Mouse (Mus musculus) cortical plate, adult 2 months (tissue): Measurements from ENCODE around the gene Cap2. TPM values are rescaled to one million over a fixed set of nuclear protein-coding genes. Genes with fewer than 3 reads are reported as not detected.

ENCODE experiments used
- H3K27ac ChIP-seq: fragments of 200-500 bp; 2 replicates; pipeline ENCODE4 v1.5.1; 2012; ENCODE audit warnings: low read length, control low read depth, inconsistent platforms; ENCODE audit not compliant: insufficient read depth
- H3K4me1 ChIP-seq: fragments of 200-500 bp; 2 replicates; pipeline ENCODE4 v1.6.1; 2011; ENCODE audit warnings: low read length; ENCODE audit not compliant: control insufficient read depth, insufficient read depth
- H3K4me3 ChIP-seq: fragments of 200-500 bp; 2 replicates; pipeline ENCODE4 v1.5.1; 2011; ENCODE audit warnings: mild to moderate bottlenecking, low read length, control low read depth; ENCODE audit not compliant: insufficient read depth
- CTCF ChIP-seq: fragments of 200-500 bp; IDR thresholded peaks from 2 replicates; pipeline ENCODE4 v1.5.1; 2011; ENCODE audit warnings: mild to moderate bottlenecking, control low read depth, low read length; ENCODE audit not compliant: insufficient read depth; ENCODE audit errors: extremely low read depth
- POLR2A ChIP-seq: fragments of 200-500 bp; IDR thresholded peaks from 2 replicates; pipeline ENCODE4 v1.6.1; 2011; ENCODE audit warnings: mild to moderate bottlenecking, low read length, control low read depth; ENCODE audit not compliant: insufficient read depth; ENCODE audit errors: extremely low read depth
- polyA plus RNA-seq: library from polyadenylated mRNA; depleted of rRNA; stranded (reverse); fragments of >200 nt; gene quantifications from 2 replicates; pipeline ENCODE4 v1.2.3, GENCODE M21; 2012

Cap2 gene
- polyA plus RNA-seq, 1 experiment: 213 TPM

DNA sequence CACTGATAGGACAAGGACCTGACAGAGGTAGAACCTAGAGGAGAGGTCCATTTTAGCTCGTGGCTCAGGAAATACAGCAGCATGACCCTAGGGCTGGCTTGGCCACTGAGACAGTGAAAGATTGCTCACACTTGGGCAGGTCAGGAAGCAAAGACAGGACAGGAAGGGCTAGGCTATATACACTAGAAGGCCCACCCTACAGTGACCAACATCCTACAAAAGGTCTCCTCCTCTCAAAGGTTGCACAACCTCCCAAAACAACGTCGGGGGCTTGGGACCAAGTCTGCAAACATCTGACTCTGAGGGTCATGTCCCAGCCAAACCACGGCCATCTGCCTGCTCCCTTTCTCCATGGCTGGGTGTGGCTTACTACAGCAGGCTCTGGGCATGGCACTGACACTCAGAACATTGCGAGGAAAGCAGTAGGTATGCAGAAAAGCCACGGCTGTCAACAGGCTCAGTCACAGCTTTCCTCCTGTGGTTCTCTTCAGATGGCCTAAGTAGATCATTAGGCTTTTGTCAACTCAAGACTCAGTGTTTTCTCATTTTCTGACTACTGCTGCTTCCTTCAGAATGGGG is 112.1 kb downstream of the Cap2 start:
- no peaks in the 10 kb centered on the region for H3K4me1 ChIP-seq
- H3K27ac ChIP-seq: no peak overlapping the region
- TF ChIP-seq CTCF (no peak), POLR2A (no peak)

DNA sequence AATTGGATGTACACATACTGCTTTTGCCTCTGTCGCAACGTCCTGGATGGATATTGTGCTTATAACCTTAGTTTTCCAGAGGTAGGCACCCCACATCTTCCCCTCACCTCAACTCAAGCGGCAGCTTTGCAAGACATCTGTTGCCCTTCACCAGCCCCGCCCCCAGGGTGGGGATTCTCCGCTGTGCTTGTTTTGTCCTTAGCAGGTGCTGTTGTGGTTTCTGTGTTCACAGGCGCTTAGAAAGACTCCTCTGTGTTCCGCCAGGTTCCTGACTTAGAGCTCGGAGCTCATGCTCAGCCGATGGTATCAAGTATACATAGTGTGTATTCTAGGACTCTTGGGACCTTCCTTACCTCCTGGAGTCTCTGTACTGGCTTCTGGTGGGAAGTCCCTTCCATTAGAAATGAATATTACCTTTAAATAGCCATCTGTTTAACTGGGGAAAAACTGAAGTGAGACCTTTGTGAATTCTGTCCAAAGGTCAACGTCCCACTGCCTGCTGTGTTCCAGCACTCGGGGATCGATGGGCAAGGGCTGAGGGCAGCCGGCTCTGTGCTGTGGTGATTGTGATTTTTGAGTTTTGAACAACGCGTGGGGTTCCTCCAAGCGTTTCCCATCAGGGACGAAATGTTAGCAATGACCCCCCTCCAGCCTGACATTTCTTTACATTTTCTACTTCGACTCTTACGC is 115.2 kb downstream of the Cap2 start:
- no peak overlapping the region for H3K4me3 ChIP-seq
- TF ChIP-seq POLR2A (no peak), CTCF (no peak)
- no peaks in the 10 kb centered on the region for H3K4me1 ChIP-seq
- H3K27ac ChIP-seq: no peak overlapping the region

More for the DNA sequence above, 112.1 kb downstream of the Cap2 start:
- H3K4me3 ChIP-seq: no peak overlapping the region

DNA sequence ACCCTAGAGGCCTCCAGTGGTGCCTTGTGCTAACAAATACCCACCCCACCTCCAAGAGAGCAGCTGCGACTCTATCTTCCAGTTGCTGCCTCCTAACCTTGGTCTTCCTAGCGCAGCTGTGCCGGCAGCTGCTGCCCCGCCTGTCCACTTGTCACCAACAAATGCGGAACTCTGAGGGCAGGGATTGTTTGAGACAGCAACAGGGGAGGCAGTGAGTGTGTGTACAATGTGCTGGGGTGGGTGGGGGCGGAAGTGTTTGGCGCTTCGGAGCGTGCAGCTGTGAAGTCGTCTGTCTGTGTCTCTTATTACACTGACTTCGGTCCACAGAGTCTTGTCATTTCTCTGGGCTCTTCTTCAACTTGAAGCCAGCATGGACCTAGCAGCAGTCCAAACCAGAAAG is 118.0 kb downstream of the Cap2 start:
- TF ChIP-seq CTCF (no peak), POLR2A (no peak)
- H3K4me1 ChIP-seq: no peaks in the 10 kb centered on the region
- no peak overlapping the region for H3K4me3 ChIP-seq
- no peak overlapping the region for H3K27ac ChIP-seq

DNA sequence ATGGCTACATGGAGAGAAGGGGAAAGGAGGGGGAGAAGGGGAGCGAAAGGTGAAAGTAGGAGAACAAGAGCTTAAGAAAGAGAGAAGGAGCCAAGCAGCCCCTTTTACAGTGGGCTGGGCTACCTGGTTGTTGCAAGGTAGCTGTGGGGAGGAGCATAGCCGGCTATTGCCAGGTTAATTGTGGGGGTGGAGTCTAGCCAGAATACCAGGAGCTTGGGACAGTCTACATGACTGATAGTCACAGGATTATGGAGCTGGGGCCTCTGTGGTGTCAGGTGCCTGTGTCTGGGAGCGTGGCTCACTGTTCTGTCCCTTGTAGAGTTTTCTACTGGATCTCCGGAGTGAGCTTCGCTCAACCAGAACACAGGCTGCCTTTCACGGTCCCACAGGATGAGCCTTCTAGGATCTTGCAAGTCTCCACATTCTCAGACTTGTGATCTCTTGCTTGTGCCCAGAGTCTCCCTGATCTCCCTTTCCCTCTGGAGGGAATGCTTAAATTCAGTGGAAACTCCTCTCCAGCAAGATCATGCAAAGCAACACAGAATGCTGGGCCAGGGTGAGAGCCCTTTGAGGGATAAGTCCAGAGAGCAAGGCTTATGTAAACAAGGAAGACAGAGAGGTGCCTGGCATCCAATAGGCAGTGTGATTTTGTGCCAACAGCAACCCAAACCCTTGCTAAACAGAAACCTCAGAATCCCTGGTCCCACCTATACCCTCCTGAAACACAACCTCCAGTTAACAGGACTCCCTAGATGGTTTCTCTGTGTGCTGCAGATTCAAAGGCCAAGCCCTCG is 119.5 kb downstream of the Cap2 start:
- Histone ChIP-seq H3K4me1 (no peaks in the 10 kb centered on the region), H3K4me3 (no peak overlapping the region), H3K27ac (no peak overlapping the region)
- TF ChIP-seq CTCF (no peak), POLR2A (no peak)

DNA sequence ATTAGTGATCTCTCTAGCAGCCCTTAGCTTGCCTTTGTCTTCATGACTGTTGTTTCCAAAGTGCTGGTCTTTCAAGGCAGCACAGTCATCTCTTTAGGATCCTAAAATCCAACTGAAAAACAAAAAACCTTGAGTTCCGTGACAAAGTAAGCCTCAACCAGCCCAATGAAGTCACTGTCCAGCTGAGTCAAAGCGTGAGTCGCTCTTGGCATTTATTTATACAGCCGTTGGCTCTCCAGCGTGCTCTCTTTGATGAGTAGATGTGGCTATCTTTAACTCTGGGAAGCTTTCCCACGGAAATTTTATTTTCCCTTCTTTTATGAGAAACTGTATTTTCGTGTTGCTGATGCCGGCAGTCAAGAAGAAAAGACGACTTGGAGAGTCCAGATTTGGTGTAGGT is 125.0 kb downstream of the Cap2 start:
- H3K27ac ChIP-seq: no peak overlapping the region
- H3K4me3 ChIP-seq: no peak overlapping the region
- peaks cover 1% of the 10 kb centered on the region; the same call in 1 of the 2 replicates for H3K4me1 ChIP-seq
- TF ChIP-seq CTCF (no peak), POLR2A (no peak)

DNA sequence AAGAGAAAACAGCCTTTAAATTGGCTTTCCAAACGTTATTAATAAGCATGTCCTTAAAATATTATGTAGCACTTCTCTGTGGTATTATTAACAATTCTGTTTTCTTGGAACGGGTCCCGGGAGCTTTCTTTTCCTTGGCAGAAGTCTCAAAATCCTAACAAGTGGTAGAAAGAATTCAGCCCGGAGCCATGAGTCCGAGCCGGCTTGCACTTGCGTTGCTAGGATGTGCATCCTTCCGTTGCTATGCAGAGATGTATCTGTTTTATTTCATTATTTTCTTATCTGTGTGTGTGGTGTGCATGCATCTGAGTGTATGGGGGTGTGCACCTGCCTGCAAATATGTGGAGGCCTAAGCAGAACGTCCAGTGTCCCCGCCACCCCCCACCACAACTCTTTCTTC is 126.2 kb downstream of the Cap2 start:
- no peak overlapping the region for H3K4me3 ChIP-seq
- no peak overlapping the region for H3K27ac ChIP-seq
- H3K4me1 ChIP-seq: peaks cover 3% of the 10 kb centered on the region; the same call in 1 of the 2 replicates
- TF ChIP-seq POLR2A: no peak

DNA sequence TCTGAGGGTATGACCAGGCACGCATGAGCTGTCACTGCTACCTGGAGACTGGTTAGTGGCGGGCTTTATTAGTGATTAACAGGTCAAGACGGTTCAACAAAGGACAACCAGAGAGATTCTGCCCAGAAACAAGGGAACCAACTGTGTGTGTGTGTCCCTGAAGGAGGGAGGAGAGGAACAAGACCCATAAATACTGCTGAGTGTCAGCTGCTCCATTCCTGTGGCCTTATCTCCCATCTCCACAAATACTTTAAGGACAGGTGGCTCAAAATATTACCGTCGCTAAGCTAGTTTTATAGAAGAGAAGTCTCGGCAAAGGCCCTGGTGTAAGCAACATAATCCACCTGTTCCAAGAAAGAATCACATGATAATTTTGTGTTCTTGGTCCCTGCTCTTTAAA is 127.7 kb downstream of the Cap2 start:
- H3K27ac ChIP-seq: no peak overlapping the region
- H3K4me1 ChIP-seq: peaks cover 9% of the 10 kb centered on the region
- H3K4me3 ChIP-seq: no peak overlapping the region
- TF ChIP-seq CTCF (no peak), POLR2A (no peak)

DNA sequence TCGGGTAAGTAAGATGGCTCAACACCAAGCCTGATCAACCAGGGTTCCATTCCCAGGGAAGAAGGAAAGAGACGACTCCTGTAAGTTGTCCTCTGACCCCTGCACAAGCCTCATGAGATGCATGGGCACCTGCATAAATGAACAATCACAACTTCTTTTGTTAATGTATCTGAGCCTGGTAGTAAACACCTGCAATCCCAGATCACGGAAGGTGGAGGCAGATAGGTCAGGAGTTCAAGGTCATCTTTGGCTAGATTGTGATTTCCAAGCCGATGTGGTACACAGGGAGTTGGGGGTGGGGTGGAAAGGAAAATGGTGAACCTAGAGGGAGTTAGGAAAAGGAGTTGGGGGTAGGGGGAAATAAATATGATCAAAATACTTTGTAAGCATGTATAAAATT is 131.1 kb downstream of the Cap2 start:
- Histone ChIP-seq H3K4me1 (peaks cover 9% of the 10 kb centered on the region), H3K27ac (no peak overlapping the region), H3K4me3 (no peak overlapping the region)
- TF ChIP-seq CTCF (no peak), POLR2A (no peak)

DNA sequence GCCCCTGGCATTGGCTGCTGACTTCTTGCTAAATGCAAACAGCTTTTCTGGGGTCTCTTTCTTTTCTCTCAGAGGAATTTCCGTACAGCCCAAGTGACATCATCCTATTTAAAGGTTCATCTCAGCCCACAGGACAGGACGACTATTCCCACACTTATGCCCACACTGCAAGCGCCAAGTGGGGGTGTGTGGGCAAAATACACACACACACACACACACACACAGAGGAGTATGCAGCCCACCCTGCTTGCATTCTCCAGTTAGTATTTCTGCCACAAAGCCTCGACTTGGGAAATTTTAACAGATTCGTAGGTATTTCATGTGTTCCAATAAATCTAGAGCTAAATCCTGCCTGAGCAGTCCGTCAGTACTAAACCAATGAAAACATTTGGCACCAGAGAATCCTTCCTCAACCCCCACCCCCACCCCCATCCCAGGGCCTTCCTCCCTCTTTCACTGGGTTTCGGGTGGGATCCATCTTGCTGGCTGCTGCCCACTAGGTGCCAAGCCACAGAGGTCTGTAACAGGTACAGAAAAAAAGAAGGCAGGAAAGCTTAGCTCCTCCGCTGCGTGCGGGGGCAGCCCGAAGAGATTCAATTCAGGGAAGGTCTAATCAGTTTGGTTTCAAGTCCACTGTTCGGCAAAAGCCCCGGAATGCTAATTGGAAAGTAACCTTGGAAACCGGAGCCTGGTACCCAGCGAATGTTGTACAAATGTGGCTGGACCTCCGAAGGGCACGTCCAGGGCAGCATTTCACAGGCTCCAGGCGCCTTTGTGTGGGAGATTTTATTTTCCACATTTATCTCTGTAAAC is 131.9 kb downstream of the Cap2 start:
- TF ChIP-seq POLR2A (no peak), CTCF (no peak)
- no peak overlapping the region for H3K4me3 ChIP-seq

DNA sequence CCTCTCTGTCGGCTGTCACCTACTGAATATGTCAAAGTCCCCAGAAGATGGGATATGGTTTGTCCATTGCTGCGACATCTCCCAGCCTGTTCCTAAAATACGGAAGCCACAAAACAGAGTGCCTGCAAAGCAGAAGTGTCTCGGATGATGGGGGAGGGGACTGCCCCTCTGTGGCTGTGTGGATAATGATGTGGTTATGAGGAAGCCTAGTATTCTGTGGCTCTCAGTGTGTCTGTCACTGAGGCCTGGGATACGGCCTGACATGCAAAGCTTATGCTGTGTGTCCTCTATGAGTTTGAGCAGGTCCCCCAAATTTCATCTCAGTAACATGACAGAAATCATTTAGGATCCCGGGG is 132.5 kb downstream of the Cap2 start:
- no peak overlapping the region for H3K4me3 ChIP-seq
- H3K27ac ChIP-seq: peak overlapping the region; percentile 63
- no peak for TF ChIP-seq CTCF
- peaks cover 7% of the 10 kb centered on the region for H3K4me1 ChIP-seq

More for the DNA sequence above, 131.9 kb downstream of the Cap2 start:
- peak overlapping the region; percentile 68 for H3K27ac ChIP-seq
- peaks cover 7% of the 10 kb centered on the region for H3K4me1 ChIP-seq
